Mouse (Mus musculus): ENCODE measurements around the gene Fbxw10. TPM values are rescaled to one million over a fixed set of nuclear protein-coding genes. Genes with fewer than 3 reads are reported as not detected.

Gene Fbxw10
- polyA plus RNA-seq, 1 experiment from 2014 or later, result 0.25 TPM

DNA sequence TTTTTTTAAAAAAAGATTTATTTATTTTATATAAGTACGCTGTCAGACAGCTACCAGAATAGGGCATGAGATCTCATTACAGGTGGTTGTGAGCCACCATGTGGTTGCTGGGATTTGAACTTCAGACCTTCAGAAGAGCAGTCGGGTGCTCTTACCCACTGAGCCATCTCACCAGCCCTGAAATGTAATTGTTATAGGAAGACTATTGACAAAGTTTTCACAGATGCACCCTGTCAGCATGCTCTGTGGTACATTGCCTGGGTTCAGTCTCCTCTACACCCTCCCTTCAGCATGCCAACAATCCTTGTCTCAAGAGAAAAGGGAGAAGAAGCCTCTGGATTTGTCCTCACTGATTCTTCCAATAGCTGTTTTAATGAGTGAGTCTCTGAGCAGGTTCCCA is 66.3 kb downstream of the Fbxw10 start:
- no peak overlapping the region for H3K4me2 ChIP-seq (ENCODE audit: low read length)
- no peaks in the 10 kb centered on the region for H3K27me3 ChIP-seq (replicated peaks; ENCODE audit: control insufficient read depth, insufficient read depth, low read length)
- no peaks in the 10 kb centered on the region for H3K36me3 ChIP-seq (ENCODE audit: control insufficient read depth, insufficient read depth)
- H3K9me3 ChIP-seq (ENCODE audit: control insufficient read depth, low read length), result no peaks in the 10 kb centered on the region
- H3K9ac ChIP-seq (replicated peaks; ENCODE audit: low read depth, low read length), result no peak overlapping the region
- WGBS, result 93% methylated on average over 2 of the region's 2 CpGs
- H3K4me3 ChIP-seq (replicated peaks; ENCODE audit: low read length), result no peak overlapping the region
- no peaks in the 10 kb centered on the region for H3K4me1 ChIP-seq (replicated peaks; ENCODE audit: control insufficient read depth, insufficient read depth, low read length)
- ATAC-seq, result no peak
- no peak overlapping the region for H3K27ac ChIP-seq (ENCODE audit: low read length)

DNA sequence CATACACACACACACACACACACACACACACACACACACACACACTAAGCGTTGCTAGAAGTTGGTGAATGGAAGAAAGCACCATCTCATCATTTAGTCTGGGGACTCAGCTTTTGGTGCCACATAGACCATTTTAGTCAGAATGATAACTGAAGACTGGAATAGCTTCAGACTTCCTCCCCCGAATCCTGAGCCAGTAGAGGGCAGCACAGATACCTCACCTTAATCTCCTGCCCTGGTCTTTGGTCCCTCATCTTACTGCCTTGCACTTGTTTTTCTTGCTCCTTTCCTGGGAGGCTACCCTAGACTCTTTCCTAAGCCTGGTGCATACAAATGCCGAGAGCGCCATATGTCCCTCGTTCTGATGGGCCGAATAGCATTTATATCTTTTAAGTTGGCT is 67.7 kb downstream of the Fbxw10 start:
- no peak overlapping the region for H3K9ac ChIP-seq (replicated peaks; ENCODE audit: low read depth, low read length)
- ATAC-seq, result no peak
- no peaks in the 10 kb centered on the region for H3K9me3 ChIP-seq (ENCODE audit: control insufficient read depth, low read length)
- H3K27me3 ChIP-seq (replicated peaks; ENCODE audit: control insufficient read depth, insufficient read depth, low read length), result no peaks in the 10 kb centered on the region
- whole genome bisulfite sequencing, result 63% methylated on average over 6 of the region's 6 CpGs
- H3K27ac ChIP-seq (ENCODE audit: low read length), result no peak overlapping the region
- no peak overlapping the region for H3K4me2 ChIP-seq (ENCODE audit: low read length)
- H3K4me1 ChIP-seq (replicated peaks; ENCODE audit: control insufficient read depth, insufficient read depth, low read length), result no peaks in the 10 kb centered on the region
- H3K36me3 ChIP-seq (ENCODE audit: control insufficient read depth, insufficient read depth), result no peaks in the 10 kb centered on the region
- no peak overlapping the region for H3K4me3 ChIP-seq (replicated peaks; ENCODE audit: low read length)

DNA sequence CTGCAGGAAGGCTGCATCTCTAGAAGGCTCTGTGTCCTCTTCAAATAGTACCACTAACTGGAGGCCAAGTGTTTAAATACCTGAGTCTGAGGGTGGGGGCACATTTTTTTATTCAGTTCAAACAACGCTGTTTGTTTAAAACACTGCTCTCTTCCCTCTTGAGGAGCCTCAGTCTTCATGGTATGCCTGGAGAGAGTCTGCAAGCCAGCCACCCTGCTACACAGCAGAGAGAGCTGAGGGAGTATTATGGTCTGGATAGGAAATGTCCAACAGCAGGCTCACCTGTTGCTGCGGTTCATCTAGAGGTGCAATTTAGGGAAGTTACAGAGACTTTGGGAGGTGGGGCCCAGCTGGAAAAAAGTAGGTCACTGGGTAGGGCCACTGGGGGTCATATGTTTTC is 68.6 kb downstream of the Fbxw10 start:
- no peaks in the 10 kb centered on the region for H3K36me3 ChIP-seq (ENCODE audit: control insufficient read depth, insufficient read depth)
- H3K9ac ChIP-seq (replicated peaks; ENCODE audit: low read depth, low read length), result no peak overlapping the region
- 98% methylated on average over 2 of the region's 2 CpGs for WGBS
- no peaks in the 10 kb centered on the region for H3K9me3 ChIP-seq (ENCODE audit: control insufficient read depth, low read length)
- ATAC-seq, result no peak
- H3K4me3 ChIP-seq (replicated peaks; ENCODE audit: low read length), result no peak overlapping the region
- no peak overlapping the region for H3K4me2 ChIP-seq (ENCODE audit: low read length)
- no peak overlapping the region for H3K27ac ChIP-seq (ENCODE audit: low read length)
- H3K4me1 ChIP-seq (replicated peaks; ENCODE audit: control insufficient read depth, insufficient read depth, low read length), result peaks cover under 1% of the 10 kb centered on the region; the same call in 1 of the 2 replicates
- no peaks in the 10 kb centered on the region for H3K27me3 ChIP-seq (replicated peaks; ENCODE audit: control insufficient read depth, insufficient read depth, low read length)

DNA sequence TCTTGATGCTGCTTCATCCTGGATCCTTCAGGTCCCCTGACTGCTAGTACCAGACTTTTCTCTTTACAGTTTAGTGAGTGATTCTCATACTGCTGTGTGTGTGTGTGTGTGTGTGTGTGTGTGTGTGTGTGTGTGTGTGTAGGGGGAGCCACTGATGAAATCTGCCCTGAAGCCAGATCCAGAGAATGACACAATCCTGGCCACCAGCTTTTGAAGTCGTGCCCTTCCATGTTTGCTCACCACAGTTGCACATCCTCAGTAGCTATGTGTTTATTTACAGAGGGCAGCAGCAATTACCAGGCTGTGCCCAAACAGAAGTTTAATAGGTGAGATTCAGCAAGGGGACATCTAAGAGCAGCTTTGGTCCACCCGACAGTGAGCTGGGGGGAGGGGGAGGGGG is 69.9 kb downstream of the Fbxw10 start:
- H3K27ac ChIP-seq (ENCODE audit: low read length), result no peak overlapping the region
- H3K9ac ChIP-seq (replicated peaks; ENCODE audit: low read depth, low read length), result no peak overlapping the region
- no peak for ATAC-seq
- peaks cover 7% of the 10 kb centered on the region for H3K4me1 ChIP-seq (replicated peaks; ENCODE audit: control insufficient read depth, insufficient read depth, low read length)
- H3K4me2 ChIP-seq (ENCODE audit: low read length), result no peak overlapping the region
- no peak overlapping the region for H3K4me3 ChIP-seq (replicated peaks; ENCODE audit: low read length)
- H3K9me3 ChIP-seq (ENCODE audit: control insufficient read depth, low read length), result no peaks in the 10 kb centered on the region
- H3K36me3 ChIP-seq (ENCODE audit: control insufficient read depth, insufficient read depth), result no peaks in the 10 kb centered on the region
- no peaks in the 10 kb centered on the region for H3K27me3 ChIP-seq (replicated peaks; ENCODE audit: control insufficient read depth, insufficient read depth, low read length)
- WGBS, result 38% methylated on average over 2 of the region's 2 CpGs

DNA sequence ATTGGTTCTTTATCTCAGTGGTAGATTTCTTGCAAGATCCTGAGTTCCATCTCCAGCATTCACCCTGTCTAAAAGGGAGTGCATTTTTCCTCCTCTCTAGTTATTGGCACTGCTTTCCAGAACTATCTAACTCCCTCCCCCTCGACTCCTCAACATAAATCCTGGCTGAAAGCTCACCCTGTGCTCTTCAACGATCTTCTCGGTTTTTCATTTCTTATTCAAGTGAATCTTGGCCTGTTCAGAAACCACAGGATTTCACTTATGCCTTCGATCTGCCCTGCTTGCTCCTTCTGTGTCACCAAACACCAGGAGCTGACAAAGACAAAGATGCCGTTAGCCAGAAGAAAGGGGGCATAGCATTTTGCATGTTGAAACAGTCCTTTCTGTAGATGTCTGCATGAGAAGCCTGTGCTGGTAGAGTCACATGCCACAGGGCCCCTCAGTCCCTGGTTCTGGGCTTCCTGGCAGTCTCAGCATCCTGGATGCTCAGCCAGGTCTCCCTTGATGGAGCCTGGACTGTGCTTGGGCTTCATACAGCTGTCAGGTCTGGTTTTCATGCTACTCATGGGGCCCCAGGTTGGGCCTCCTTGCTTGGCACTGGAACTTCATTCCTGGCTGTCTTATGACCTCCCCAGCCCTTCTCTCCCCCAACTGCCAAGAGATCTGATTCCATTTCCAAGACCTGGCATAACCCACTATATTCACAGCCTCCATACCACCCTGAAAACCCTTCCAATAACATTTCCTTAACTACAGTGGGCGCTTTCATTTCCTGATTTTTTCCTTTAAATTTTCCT is 73.3 kb downstream of the Fbxw10 start:
- Histone ChIP-seq H3K4me1 (replicated peaks; ENCODE audit: control insufficient read depth, insufficient read depth, low read length) (peaks cover 7% of the 10 kb centered on the region), H3K4me3 (replicated peaks; ENCODE audit: low read length) (0 out of 2 replicates have a peak overlapping the region, but pooled peaks have one; percentile 7), H3K9me3 (ENCODE audit: control insufficient read depth, low read length) (no peaks in the 10 kb centered on the region), H3K27me3 (replicated peaks; ENCODE audit: control insufficient read depth, insufficient read depth, low read length) (no peaks in the 10 kb centered on the region), H3K9ac (replicated peaks; ENCODE audit: low read depth, low read length) (no peak overlapping the region), H3K27ac (ENCODE audit: low read length) (no peak overlapping the region), H3K36me3 (ENCODE audit: control insufficient read depth, insufficient read depth) (no peaks in the 10 kb centered on the region), H3K4me2 (ENCODE audit: low read length) (peak overlapping the region; percentile 45; the same call in 1 of the 2 replicates)
- no peak for ATAC-seq
- 72% methylated on average over 6 of the region's 6 CpGs for WGBS

DNA sequence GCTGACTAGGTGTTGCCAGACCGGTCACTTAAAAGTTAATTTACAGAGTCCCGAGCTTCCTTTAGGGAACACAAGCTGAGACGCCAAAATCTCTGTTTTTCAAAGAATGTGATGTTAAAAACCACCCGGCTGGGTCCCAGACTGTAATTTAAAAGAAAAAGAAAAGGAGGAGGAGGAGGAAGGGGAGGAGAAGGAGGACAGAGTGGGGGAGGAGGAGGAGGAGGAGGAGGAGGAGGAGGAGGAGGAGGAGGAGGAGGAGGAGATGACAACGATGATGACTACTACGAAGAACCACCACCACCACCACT is 73.8 kb downstream of the Fbxw10 start:
- no peak; the same call in 1 of the 2 replicates for ATAC-seq

DNA sequence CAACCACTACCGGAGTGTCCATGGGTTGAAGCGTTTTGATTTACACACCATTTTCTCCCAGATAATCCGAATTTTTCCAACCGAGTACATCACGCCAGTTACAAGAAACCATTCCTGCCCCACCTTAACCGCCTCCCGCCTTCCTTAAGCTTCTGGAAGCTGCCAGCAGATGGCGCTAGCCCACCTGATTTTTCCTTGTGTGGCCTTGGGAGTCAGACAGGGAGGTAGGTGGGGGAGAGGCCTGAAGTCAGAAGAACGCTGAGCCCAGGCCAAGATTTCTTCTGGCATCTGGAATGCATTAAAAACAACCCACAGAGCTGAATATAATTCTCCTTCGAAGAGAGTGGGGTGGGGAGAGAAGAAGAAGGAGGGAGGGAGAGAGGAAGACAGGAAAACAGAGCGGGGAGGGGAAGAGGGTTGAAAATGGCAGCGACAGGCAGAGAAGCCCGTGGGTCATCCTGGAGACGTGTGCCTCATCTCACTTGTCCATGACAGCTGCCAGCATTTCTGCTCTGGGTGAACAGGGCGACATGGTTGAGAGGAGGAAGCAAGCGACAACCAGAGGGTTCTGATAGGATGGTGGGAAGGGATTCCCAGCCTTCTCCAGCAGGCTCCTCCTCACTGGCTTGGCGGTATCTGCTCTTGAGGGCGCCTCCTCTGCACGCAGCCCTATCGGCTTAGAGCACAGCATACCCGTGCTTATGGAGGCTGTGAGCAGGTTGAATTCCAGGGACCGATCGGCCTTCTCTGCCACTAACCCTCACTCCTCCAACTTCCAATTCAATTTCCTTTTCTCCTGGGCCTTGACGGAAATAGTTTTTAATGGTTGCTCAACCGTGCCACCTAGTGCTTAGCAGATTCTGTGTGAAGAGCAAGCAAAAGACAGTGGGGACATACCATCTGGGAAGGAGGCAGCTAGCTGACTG is 74.4 kb downstream of the Fbxw10 start:
- Histone ChIP-seq H3K4me3 (replicated peaks; ENCODE audit: low read length) (peak overlapping the region; percentile 35), H3K4me1 (replicated peaks; ENCODE audit: control insufficient read depth, insufficient read depth, low read length) (peaks cover 7% of the 10 kb centered on the region), H3K36me3 (ENCODE audit: control insufficient read depth, insufficient read depth) (no peaks in the 10 kb centered on the region), H3K27me3 (replicated peaks; ENCODE audit: control insufficient read depth, insufficient read depth, low read length) (no peaks in the 10 kb centered on the region), H3K9ac (replicated peaks; ENCODE audit: low read depth, low read length) (peak overlapping the region; percentile 33; the same call in 1 of the 2 replicates), H3K27ac (ENCODE audit: low read length) (peak overlapping the region; percentile 46; the same call in 1 of the 2 replicates), H3K9me3 (ENCODE audit: control insufficient read depth, low read length) (no peaks in the 10 kb centered on the region), H3K4me2 (ENCODE audit: low read length) (peak overlapping the region; percentile 45)
- ATAC-seq, result peak; percentile 93
- 31% methylated on average over 25 of the region's 25 CpGs for WGBS

More for the DNA sequence above, 73.8 kb downstream of the Fbxw10 start:
- H3K4me1 ChIP-seq (replicated peaks; ENCODE audit: control insufficient read depth, insufficient read depth, low read length), result peaks cover 7% of the 10 kb centered on the region
- H3K27me3 ChIP-seq (replicated peaks; ENCODE audit: control insufficient read depth, insufficient read depth, low read length), result no peaks in the 10 kb centered on the region
- no peaks in the 10 kb centered on the region for H3K9me3 ChIP-seq (ENCODE audit: control insufficient read depth, low read length)
- 17% methylated on average over 6 of the region's 6 CpGs for WGBS
- peak overlapping the region; percentile 35 for H3K4me3 ChIP-seq (replicated peaks; ENCODE audit: low read length)
- peak overlapping the region; percentile 33; the same call in 1 of the 2 replicates for H3K9ac ChIP-seq (replicated peaks; ENCODE audit: low read depth, low read length)
- no peaks in the 10 kb centered on the region for H3K36me3 ChIP-seq (ENCODE audit: control insufficient read depth, insufficient read depth)
- peak overlapping the region; percentile 45 for H3K4me2 ChIP-seq (ENCODE audit: low read length)
- H3K27ac ChIP-seq (ENCODE audit: low read length), result no peak overlapping the region

DNA sequence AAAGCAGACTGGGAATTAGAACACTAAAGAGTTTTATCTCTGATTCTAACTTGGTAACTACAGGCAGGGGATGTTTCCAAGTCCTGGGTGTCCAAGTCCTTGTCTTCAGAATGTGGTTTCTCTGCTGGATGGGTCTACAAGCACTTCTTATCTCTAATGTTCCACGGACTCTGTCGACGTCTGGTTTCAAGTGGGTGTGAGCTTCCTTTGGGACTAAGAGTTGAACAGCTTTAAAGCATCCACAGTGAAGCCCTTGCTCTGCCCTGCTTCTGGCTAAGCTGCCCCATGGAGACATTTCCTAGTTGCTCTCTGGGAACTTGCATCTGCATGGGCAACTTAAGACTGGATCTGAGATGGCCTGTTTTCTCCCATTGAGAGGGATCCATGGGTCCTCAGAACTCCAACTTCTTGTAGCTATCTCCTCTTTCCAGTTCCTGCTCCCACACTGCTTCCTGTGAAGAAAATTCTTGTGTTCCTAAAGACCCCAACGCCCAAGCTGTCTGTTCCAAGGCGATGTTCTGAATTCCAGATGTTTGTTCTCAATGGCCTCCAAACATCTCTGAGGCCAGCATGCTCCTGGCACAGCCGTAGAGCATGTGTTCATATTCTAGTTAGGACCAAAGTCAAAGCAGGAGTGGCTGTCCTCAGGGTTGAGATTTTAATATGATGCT is 77.4 kb downstream of the Fbxw10 start:
- 93% methylated on average over 6 of the region's 6 CpGs for WGBS
- H3K27me3 ChIP-seq (replicated peaks; ENCODE audit: control insufficient read depth, insufficient read depth, low read length), result no peaks in the 10 kb centered on the region
- peaks cover 7% of the 10 kb centered on the region for H3K4me1 ChIP-seq (replicated peaks; ENCODE audit: control insufficient read depth, insufficient read depth, low read length)
- ATAC-seq, result no peak
- H3K4me3 ChIP-seq (replicated peaks; ENCODE audit: low read length), result no peak overlapping the region
- H3K9me3 ChIP-seq (ENCODE audit: control insufficient read depth, low read length), result peaks cover 3% of the 10 kb centered on the region; the same call in 1 of the 2 replicates
- H3K27ac ChIP-seq (ENCODE audit: low read length), result no peak overlapping the region
- H3K36me3 ChIP-seq (ENCODE audit: control insufficient read depth, insufficient read depth), result no peaks in the 10 kb centered on the region
- H3K9ac ChIP-seq (replicated peaks; ENCODE audit: low read depth, low read length), result no peak overlapping the region
- H3K4me2 ChIP-seq (ENCODE audit: low read length), result no peak overlapping the region
